Mouse (Mus musculus) gastrocnemius, postnatal 4 days (tissue): ENCODE measurements around the gene Hand2. TPM values are rescaled to one million over a fixed set of nuclear protein-coding genes. Genes with fewer than 3 reads are reported as not detected.

Source experiments
- DNase-seq, 2 experiments: peaks; one replicate each; pipeline ENCODE4 v3.0.0; 2021 to 2022; ENCODE audit warnings: low spot score in 2 of 2, mixed read lengths in 2 of 2
- total RNA-seq, 2 experiments: library from RNA; stranded (reverse); gene quantifications; 2 replicates each; pipeline ENCODE4 v1.2.3; 2021

The Hand2 gene
- total RNA-seq, 2 experiments from 2014 or later: 1.5 to 1.6 TPM

- DNase-seq: no peak
Observed at GRCm38 (mm10) chr8:57339711-57340650, 19.2 kb downstream of the Hand2 start.

- peak in 1 of 2 experiments; percentile 52 for DNase-seq
Observed at GRCm38 (mm10) chr8:57340840-57341540, 20.2 kb downstream of the Hand2 start.

GRCm38 (mm10) chr8:57341541-57341840 lies 20.7 kb downstream of the Hand2 start:
- no peak for DNase-seq

- DNase-seq: no peak
Observed at GRCm38 (mm10) chr8:57342386-57343090, 21.8 kb downstream of the Hand2 start.

- DNase-seq: no peak
Observed at GRCm38 (mm10) chr8:57343731-57344315, 23.0 kb downstream of the Hand2 start.

- DNase-seq: no peak
Observed at GRCm38 (mm10) chr8:57344956-57345870, 24.4 kb downstream of the Hand2 start.

GRCm38 (mm10) chr8:57346371-57346770 lies 25.6 kb downstream of the Hand2 start:
- DNase-seq: no peak

GRCm38 (mm10) chr8:57347141-57347540 lies 26.4 kb downstream of the Hand2 start:
- DNase-seq: no peak

GRCm38 (mm10) chr8:57348251-57348650 lies 27.5 kb downstream of the Hand2 start:
- no peak for DNase-seq

GRCm38 (mm10) chr8:57348866-57349520 lies 28.2 kb downstream of the Hand2 start:
- no peak for DNase-seq

GRCm38 (mm10) chr8:57351861-57352260 lies 31.1 kb downstream of the Hand2 start:
- DNase-seq: no peak

- peak in 1 of 2 experiments; percentile 29 for DNase-seq
Observed at GRCm38 (mm10) chr8:57353346-57354305, 32.8 kb downstream of the Hand2 start.

- no peak for DNase-seq
Observed at GRCm38 (mm10) chr8:57354876-57355275, 34.1 kb downstream of the Hand2 start.

- no peak for DNase-seq
Observed at GRCm38 (mm10) chr8:57356529-57357325, 35.9 kb downstream of the Hand2 start.

- DNase-seq: no peak
Observed at GRCm38 (mm10) chr8:57360493-57360892, 39.7 kb downstream of the Hand2 start.

GRCm38 (mm10) chr8:57361003-57361805 lies 40.4 kb downstream of the Hand2 start:
- DNase-seq: no peak

GRCm38 (mm10) chr8:57362881-57363280 lies 42.1 kb downstream of the Hand2 start:
- no peak for DNase-seq
